Mouse (Mus musculus) myocyte (in vitro differentiated cells): ENCODE results near the gene Cd70.

ENCODE experiments used
- CEBPB ChIP-seq: IDR thresholded peaks from 2 replicates; pipeline ENCODE4 v1.6.1; 2011; ENCODE audit warnings: mild to moderate bottlenecking, moderate library complexity; ENCODE audit not compliant: poor library complexity, insufficient read depth, severe bottlenecking
- POLR2A ChIP-seq: IDR thresholded peaks from one replicate; pipeline ENCODE4 v1.6.1; 2011; ENCODE audit warnings: low read depth, mild to moderate bottlenecking, control low read depth, moderate library complexity; ENCODE audit not compliant: insufficient read length
- POLR2AphosphoS2 ChIP-seq: IDR thresholded peaks from one replicate; pipeline ENCODE4 v1.6.1; 2011; ENCODE audit warnings: low read depth, control low read depth; ENCODE audit not compliant: insufficient read length

- TF ChIP-seq POLR2A (no peak), POLR2AphosphoS2 (no peak), CEBPB (no peak)
These were observed 1.2 kb downstream of the Cd70 start for GRCm38 (mm10) chr17:57148343-57148742.
